Mouse (Mus musculus) liver, adult 2 months (tissue): ENCODE measurements around the gene Pde6d. TPM values are rescaled to one million over a fixed set of nuclear protein-coding genes. Genes with fewer than 3 reads are reported as not detected.
"Not testable (repeated sequence)": the region's sequence is repeated elsewhere in the genome, so short reads cannot be mapped to it uniquely, and the experiment has no call there.

Experiments
- DNase-seq: peaks from one replicate; pipeline ENCODE4 v3.0.0-alpha.2; 2011; ENCODE audit warnings: low read depth, low spot score; ENCODE audit errors: extremely low read depth
- H3K27ac ChIP-seq: fragments of 200-500 bp; replicated peaks from 2 replicates; pipeline ENCODE4 v1.5.1; 2012; ENCODE audit warnings: low read depth, mild to moderate bottlenecking, control low read depth, inconsistent platforms, low read length; ENCODE audit not compliant: insufficient read depth
- H3K27me3 ChIP-seq: fragments of 200-500 bp; 2 replicates; pipeline ENCODE4 v1.6.1; 2012; ENCODE audit warnings: mild to moderate bottlenecking, moderate library complexity, low read length, inconsistent platforms; ENCODE audit not compliant: control insufficient read depth, insufficient read depth
- H3K36me3 ChIP-seq: fragments of 200-500 bp; 2 replicates; pipeline ENCODE4 v1.6.1; 2012; ENCODE audit warnings: low read length, inconsistent platforms; ENCODE audit not compliant: control insufficient read depth, insufficient read depth
- H3K4me1 ChIP-seq: fragments of 200-500 bp; 2 replicates; pipeline ENCODE4 v1.6.1; 2011; ENCODE audit warnings: low read length; ENCODE audit not compliant: control insufficient read depth, insufficient read depth
- H3K4me3 ChIP-seq: fragments of 200-500 bp; 2 replicates; pipeline ENCODE4 v1.5.1; 2011; ENCODE audit warnings: low read depth, mild to moderate bottlenecking, control low read depth, low read length, moderate library complexity; ENCODE audit not compliant: insufficient read depth
- H3K79me2 ChIP-seq: fragments of 200-500 bp; 2 replicates; pipeline ENCODE4 v1.6.1; 2012; ENCODE audit warnings: inconsistent platforms, mild to moderate bottlenecking, low read length, moderate library complexity; ENCODE audit not compliant: control insufficient read depth, insufficient read depth
- H3K9ac ChIP-seq: fragments of 200-500 bp; 2 replicates; pipeline ENCODE4 v1.6.1; 2012; ENCODE audit warnings: low read depth, mild to moderate bottlenecking, control low read depth, inconsistent platforms, low read length
- CTCF ChIP-seq: fragments of 200-500 bp; IDR thresholded peaks from 2 replicates; pipeline ENCODE4 v1.5.1; 2011; ENCODE audit warnings: low read depth, low read length, control low read depth
- POLR2A ChIP-seq: fragments of 200-500 bp; IDR thresholded peaks from 2 replicates; pipeline ENCODE4 v1.6.1; 2011; ENCODE audit warnings: low read length, control low read depth; ENCODE audit not compliant: insufficient read depth; ENCODE audit errors: extremely low read depth
- WGBS: fragments of 180-500 bp; shearing (Covaris S2); methylation state at CpG from one replicate; pipeline ENCODE4 v1.1.7; 2018; 5-methylcytosine and 5-hydroxymethylcytosine counted together
- polyA plus RNA-seq: library from polyadenylated mRNA; depleted of rRNA; stranded (reverse); fragments of >200 nt; gene quantifications from 2 replicates; pipeline ENCODE4 v1.2.3, GENCODE M21; 2012
- total RNA-seq: library from RNA; depleted of rRNA; stranded (reverse); fragments of >200 nt; gene quantifications from 2 replicates; pipeline ENCODE4 v1.2.3, GENCODE M21; 2014

Pde6d gene
- total and polyA plus RNA-seq, 2 experiments: 4.7 to 5.3 TPM

GRCm38 (mm10) chr1:86523776-86524618 is 58.4 kb downstream of the Pde6d start:
- Histone ChIP-seq H3K9ac (no peak overlapping the region), H3K27me3 (no peaks in the 10 kb centered on the region), H3K36me3 (no peaks in the 10 kb centered on the region), H3K27ac (no peak overlapping the region), H3K4me3 (no peak overlapping the region), H3K79me2 (peaks cover 13% of the 10 kb centered on the region; the same call in 1 of the 2 replicates), H3K4me1 (peaks cover 7% of the 10 kb centered on the region; the same call in 1 of the 2 replicates)
- no peak for DNase-seq
- TF ChIP-seq CTCF (no peak), POLR2A (no peak)
- 91% methylated on average over 8 of the region's 8 CpGs for WGBS

GRCm38 (mm10) chr1:86522286-86522871 is 60.0 kb downstream of the Pde6d start:
- no peak for TF ChIP-seq CTCF
- no peak for TF ChIP-seq POLR2A
- Histone ChIP-seq H3K4me3 (no peak overlapping the region), H3K4me1 (peaks cover 4% of the 10 kb centered on the region; the same call in 1 of the 2 replicates), H3K79me2 (peaks cover 7% of the 10 kb centered on the region; the same call in 1 of the 2 replicates), H3K9ac (peak overlapping the region; percentile 37; the same call in 1 of the 2 replicates), H3K27ac (no peak overlapping the region), H3K27me3 (no peaks in the 10 kb centered on the region), H3K36me3 (no peaks in the 10 kb centered on the region)
- WGBS: 23% methylated on average over 7 of the region's 7 CpGs
- peak; percentile 70 for DNase-seq

- DNase-seq: peak; percentile 51
- WGBS: 41% methylated on average over 7 of the region's 7 CpGs
Observed at GRCm38 (mm10) chr1:86520361-86520760, 62.1 kb downstream of the Pde6d start.

GRCm38 (mm10) chr1:86517076-86517475 is 65.4 kb downstream of the Pde6d start:
- H3K36me3 ChIP-seq: no peaks in the 10 kb centered on the region
- H3K79me2 ChIP-seq: no peaks in the 10 kb centered on the region
- no peak overlapping the region for H3K27ac ChIP-seq
- DNase-seq: no peak
- H3K4me3 ChIP-seq: no peak overlapping the region
- no peaks in the 10 kb centered on the region; the same call in 1 of the 2 replicates for H3K4me1 ChIP-seq
- TF ChIP-seq CTCF (no peak), POLR2A (no peak)
- H3K9ac ChIP-seq: no peak overlapping the region
- no peaks in the 10 kb centered on the region for H3K27me3 ChIP-seq
- WGBS: 75% methylated on average over 3 of the region's 3 CpGs

More at GRCm38 (mm10) chr1:86520361-86520760, 62.1 kb downstream of the Pde6d start:
- Histone ChIP-seq H3K27me3 (no peaks in the 10 kb centered on the region), H3K36me3 (no peaks in the 10 kb centered on the region), H3K27ac (no peak overlapping the region), H3K4me3 (no peak overlapping the region), H3K79me2 (no peaks in the 10 kb centered on the region), H3K9ac (no peak overlapping the region), H3K4me1 (peaks cover 4% of the 10 kb centered on the region; the same call in 1 of the 2 replicates)
- TF ChIP-seq POLR2A (no peak), CTCF (peak; percentile 84)

- Histone ChIP-seq H3K27me3 (no peaks in the 10 kb centered on the region), H3K9ac (no peak overlapping the region), H3K36me3 (no peaks in the 10 kb centered on the region), H3K4me1 (no peaks in the 10 kb centered on the region; the same call in 1 of the 2 replicates), H3K27ac (no peak overlapping the region), H3K79me2 (no peaks in the 10 kb centered on the region), H3K4me3 (no peak overlapping the region)
- no peak for DNase-seq
- WGBS: 75% methylated on average over 6 of the region's 6 CpGs
- TF ChIP-seq POLR2A: no peak
- TF ChIP-seq CTCF: no peak
Observed at GRCm38 (mm10) chr1:86515715-86516410, 66.6 kb downstream of the Pde6d start.

DNA sequence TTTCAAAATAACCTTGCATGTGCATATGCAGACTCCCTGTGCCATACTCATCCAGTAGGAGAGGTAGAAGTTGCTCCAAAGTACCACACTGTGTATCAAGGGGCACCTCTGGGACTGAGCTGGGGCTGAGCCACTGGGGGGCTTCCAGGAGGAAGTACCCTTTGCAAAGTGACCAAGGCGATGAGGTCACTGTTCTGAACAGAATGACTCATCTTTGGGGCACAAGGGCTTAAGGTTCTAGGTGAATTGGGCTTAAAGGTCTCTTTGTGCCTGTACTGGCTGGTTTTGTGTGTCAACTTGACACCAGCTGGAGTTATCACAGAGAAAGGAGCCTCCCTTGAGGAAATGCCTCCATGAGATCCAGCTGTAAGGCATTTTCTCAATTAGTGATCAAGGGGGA is 69.4 kb downstream of the Pde6d start:
- 92% methylated on average over 1 of the region's 1 CpGs for WGBS
- H3K4me3 ChIP-seq, DNase-seq, H3K79me2 ChIP-seq, H3K27ac ChIP-seq, H3K4me1 ChIP-seq, H3K27me3 ChIP-seq, H3K9ac ChIP-seq, H3K36me3 ChIP-seq: not testable (repeated sequence)
